Mouse (Mus musculus) spleen, postnatal 36 days (tissue): ENCODE measurements around the gene Gstm3.
A peak's percentile ranks its signal among the peaks of the same experiment; 100 is the strongest.

Source experiments
- DNase-seq, 2 experiments: peaks; one replicate each; pipeline ENCODE4 v3.0.0; 2022; ENCODE audit warnings: low spot score in 2 of 2, mixed read lengths in 1 of 2

The Gstm3 gene

DNA sequence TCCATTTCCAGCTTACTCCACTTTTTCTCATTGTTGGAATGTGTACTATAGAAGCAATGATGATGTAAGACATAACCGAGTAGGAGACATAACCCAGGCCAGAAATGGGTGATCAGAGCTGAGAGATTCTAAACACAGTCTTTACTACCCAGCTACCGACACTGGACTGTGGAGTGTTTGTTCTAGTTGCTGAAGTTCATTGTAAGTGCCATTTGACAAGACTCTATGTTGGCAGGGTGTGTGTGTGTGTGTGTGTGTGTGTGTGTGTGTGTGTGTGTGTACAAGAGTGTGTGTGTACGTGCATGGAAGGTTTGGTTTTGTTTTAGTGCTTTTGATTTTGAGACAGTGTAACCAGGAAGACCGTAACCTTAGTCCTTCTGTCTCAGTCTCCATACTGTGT lies 39.4 kb downstream of the Gstm3 start:
- no peak for DNase-seq

DNA sequence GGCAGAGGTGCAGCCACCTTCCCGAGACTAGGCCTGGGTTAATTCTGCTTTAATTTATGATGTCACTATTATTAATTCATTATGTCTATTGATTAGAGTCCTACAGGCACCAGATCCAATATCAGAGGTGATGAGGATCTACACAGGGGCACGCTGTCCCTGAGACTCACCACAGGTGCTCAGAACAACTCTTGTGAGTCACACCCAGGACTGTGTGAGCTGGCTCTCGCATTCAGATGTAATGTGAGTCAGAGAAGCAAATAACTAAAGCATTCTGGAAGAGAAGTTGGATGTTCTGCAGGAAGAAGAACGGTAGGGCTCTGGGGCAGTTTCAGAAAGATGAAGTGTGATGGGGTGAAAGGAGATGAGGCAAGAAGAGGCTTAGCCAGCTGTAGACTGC lies 39.8 kb downstream of the Gstm3 start:
- no peak for DNase-seq

DNA sequence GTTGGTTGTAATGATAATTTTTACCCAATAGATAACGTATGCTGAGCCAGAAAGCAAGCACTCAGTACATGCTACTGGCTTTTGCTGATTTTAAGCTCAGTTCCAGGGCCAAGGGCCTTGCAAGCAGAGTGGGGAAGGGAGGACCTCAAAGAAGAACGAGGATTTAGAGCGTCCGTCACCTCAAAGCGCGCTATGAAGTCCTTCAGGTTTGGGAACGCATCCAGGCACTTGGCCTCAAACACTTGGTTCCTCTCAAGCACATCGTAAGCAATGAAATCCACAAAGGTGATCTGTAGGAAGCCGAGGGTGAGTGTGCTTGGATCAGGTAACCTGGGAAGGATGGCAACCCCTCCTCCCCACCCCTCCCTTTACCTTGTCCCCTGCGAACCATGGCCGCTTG lies 40.4 kb downstream of the Gstm3 start:
- no peak for DNase-seq

DNA sequence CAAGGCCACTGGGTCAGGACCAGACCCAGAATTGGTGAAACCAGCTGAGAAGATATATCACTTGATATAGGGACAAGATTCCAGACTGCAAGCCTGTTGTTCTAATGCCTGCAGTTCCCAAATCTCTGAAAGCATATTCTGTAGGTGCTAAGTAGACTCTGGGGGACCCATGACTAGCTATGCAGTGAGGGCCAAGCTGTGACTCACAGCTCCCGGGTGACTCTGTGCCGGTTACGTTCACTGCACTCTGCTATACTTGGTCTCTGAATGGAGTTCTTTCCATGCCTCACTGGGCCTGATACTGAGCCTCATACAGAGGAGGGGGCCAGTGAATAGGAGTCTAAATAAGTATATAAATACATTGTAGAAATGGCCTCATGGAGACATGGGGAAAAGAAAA lies 41.2 kb downstream of the Gstm3 start:
- DNase-seq: no peak

DNA sequence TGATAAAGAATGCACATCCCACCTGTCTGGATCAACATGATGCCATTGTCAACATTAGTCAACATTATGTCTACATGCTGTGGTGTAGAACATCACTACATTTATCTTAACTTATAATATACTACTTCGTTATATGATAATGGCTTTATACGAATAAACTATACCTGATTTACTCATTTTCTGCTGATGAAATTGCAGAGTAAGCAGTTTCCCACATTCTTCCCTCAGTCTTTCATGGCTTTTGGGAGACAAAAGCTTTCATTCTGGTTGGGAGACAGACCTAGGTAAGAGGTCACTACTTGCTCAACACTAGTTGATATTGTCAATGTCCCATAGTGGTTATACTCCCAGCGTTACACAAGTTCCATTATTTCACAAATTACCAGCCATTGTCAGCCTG lies 43.7 kb downstream of the Gstm3 start:
- no peak for DNase-seq

DNA sequence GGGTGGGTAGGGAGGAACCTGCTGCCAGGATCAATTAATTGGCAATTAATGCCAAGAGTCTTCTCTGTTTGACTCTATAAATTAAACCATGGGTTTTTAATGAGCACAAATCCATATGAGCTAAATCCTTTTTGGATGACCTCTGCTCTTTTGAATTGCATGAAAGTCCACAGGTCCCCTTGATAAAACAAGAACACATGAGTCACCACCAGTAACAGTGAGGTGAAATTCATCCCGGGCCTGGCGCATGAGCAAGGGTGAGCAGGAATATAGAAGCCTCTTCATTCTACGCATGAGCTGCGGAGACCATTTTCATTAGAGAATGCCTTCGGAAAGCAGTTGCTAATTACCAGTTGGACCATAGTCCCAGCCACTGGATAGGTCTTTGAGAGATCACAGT lies 48.7 kb downstream of the Gstm3 start:
- DNase-seq: no peak

DNA sequence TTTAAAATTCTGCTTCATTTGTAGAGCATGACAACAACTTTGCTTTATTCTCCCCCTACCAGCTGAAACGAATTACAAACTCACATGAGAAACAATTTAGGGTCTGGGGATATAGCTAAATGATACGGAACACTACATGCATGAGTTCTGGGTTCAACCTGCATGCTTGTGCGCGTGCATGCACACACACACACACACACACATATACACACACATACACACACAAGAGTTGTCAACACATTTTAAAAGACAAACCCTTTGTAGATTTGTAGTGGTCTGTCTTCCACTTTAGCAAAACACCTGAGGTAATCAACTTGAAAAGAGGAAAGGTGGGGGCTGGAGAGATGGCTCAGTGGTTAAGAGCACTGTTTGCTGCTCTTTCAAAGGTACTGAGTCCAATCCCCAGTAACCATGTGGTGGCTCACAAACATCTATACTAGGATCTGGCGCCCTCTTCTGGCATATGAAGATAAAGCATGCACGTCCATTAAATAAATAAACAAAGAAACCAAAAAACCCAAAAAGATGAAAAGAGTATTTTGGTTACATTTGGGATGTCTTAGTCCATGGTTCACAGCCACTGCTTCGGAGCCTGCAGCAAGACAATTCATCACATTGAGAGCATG lies 51.2 kb downstream of the Gstm3 start:
- peak; percentile 10 to 16 for DNase-seq

DNA sequence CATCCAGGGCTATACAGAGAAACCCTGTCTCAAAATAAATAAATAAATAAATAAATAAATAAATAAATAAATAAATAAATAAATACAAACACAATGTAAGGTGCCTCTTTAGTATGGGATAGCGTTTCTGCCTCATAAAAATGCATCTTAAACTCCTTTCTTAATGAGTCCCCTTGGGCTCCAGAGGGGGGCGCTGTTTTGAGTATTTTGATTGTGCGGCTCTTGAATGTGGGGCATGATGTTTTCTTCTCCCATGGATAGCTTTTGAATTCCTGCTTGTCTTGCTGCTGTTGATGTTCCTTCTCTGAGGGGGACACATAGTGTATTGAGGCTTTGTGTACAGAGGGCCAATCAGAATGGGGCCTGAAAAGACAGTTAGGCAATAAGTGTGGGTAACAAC lies 52.0 kb downstream of the Gstm3 start:
- no peak for DNase-seq

DNA sequence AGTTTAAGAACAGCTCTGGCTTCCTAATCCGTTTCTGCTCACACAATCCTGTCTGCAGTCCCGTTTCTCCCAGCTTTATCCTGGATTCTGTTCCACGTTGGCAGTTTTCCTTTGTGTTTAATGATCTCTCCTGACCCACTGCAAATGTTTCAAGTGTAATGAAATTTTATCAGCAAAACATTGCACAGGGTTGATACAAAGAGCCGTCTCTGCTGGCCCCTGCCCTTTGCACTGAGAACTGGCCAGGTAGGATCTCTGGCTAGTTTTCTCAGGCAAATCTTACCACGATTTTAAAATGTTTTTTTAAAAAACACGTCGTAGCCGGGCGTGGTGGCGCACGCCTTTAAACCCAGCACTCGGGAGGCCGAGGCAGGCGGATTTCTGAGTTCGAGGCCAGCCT lies 52.4 kb downstream of the Gstm3 start:
- no peak for DNase-seq
